Mouse (Mus musculus) CH12.LX (cell line): Measurements from ENCODE around the gene Papola.

ENCODE experiments used
- ETS1 ChIP-seq: conservative IDR thresholded peaks from 2 replicates; pipeline ENCODE4 v1.6.1; 2012; ENCODE audit warnings: low read depth, mild to moderate bottlenecking, inconsistent platforms, low read length, improper control_type of control experiment, moderate library complexity
- POLR2A ChIP-seq: IDR thresholded peaks from 2 replicates; pipeline ENCODE4 v1.6.1; 2011; ENCODE audit warnings: low read depth, mild to moderate bottlenecking, improper control_type of control experiment, low read length

DNA sequence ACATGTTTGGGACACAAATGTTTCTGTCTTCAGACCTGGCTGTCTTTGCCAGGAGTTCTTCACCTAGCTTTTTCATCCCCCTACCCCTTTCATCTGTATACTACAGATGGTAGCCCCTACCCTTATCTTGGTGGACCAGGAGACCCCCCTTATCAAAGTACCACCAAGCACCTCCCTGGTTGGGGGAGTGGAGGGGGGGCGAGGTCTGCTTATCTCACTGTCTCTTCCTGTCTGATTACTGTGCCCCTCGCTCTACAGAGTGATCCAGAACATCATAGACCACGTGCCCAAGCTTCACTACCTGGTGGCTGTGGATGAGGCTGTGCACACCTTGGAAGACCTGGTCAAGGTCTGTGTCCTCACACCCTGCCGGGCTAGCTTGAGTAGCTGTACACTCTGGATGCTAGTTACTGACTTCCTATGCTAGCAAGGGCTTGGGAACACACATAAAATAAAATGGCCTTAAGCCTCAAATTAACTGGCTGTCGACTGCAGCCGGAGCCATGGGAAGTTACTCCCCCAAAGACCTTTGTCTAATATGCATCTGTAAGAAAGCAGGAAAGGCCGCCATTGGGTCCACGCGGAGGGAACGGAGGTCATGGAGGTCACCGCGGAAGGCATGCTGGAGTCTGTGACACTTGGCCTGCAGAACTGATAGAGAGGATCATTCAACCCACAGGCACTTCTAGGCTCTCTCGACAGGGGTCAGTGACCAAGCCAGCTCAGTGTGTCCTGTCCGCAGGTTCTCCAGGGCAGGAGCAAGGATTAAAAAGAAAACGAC lies 46.0 kb upstream of the Papola start:
- TF ChIP-seq ETS1 (no peak), POLR2A (no peak)
